Mouse (Mus musculus) midbrain, embryonic 13.5 days (tissue): ENCODE data around the gene Stx8. TPM values are rescaled to one million over a fixed set of nuclear protein-coding genes. Genes with fewer than 3 reads are reported as not detected.

ENCODE experiments used
- ATAC-seq: fragments of 200-750 bp; cut with Nextera tagmentation; 2 replicates; pipeline ENCODE4 v1.8.0; 2017; ENCODE audit warnings: mild to moderate bottlenecking, moderate TSS enrichment, moderate library complexity
- H3K27ac ChIP-seq: fragments of 300-500 bp; sonication (generic); 2 replicates; pipeline ENCODE4 v1.5.1; 2015; ENCODE audit warnings: inconsistent platforms, mild to moderate bottlenecking, moderate library complexity
- H3K27me3 ChIP-seq: fragments of 300-500 bp; sonication (generic); 2 replicates; pipeline ENCODE4 v1.6.1; 2015; ENCODE audit warnings: mild to moderate bottlenecking, inconsistent platforms
- H3K36me3 ChIP-seq: fragments of 300-500 bp; sonication (generic); 2 replicates; pipeline ENCODE4 v1.6.1; 2015; ENCODE audit warnings: mild to moderate bottlenecking, inconsistent platforms
- H3K4me1 ChIP-seq: fragments of 300-500 bp; sonication (generic); replicated peaks from 2 replicates; pipeline ENCODE4 v1.6.1; 2015; ENCODE audit warnings: inconsistent platforms
- H3K4me2 ChIP-seq: fragments of 300-500 bp; sonication (generic); replicated peaks from 2 replicates; pipeline ENCODE4 v1.6.1; 2015; ENCODE audit warnings: moderate library complexity, mild to moderate bottlenecking, inconsistent platforms
- H3K4me3 ChIP-seq: fragments of 300-500 bp; sonication (generic); replicated peaks from 2 replicates; pipeline ENCODE4 v1.5.1; 2015; ENCODE audit warnings: mild to moderate bottlenecking, inconsistent platforms
- H3K9ac ChIP-seq: fragments of 300-500 bp; sonication (generic); replicated peaks from 2 replicates; pipeline ENCODE4 v1.6.1; 2015; ENCODE audit warnings: mild to moderate bottlenecking, inconsistent platforms
- H3K9me3 ChIP-seq: fragments of 300-500 bp; sonication (generic); 2 replicates; pipeline ENCODE4 v1.6.1; 2016; ENCODE audit warnings: mild to moderate bottlenecking, inconsistent platforms
- WGBS: fragments of 180-500 bp; shearing (Covaris S2); methylation state at CpG from one replicate; pipeline ENCODE4 v1.1.7; 2015; 5-methylcytosine and 5-hydroxymethylcytosine counted together
- polyA plus RNA-seq: library from polyadenylated mRNA; unstranded; fragments of >200 nt; fragmentation: Nextera tagmentation; extraction: Ambion mirVana; gene quantifications from 2 replicates; pipeline ENCODE4 v1.2.1, GENCODE M21; 2015

Stx8 gene
- 67.4 and 69.2 TPM in 2 replicates for polyA plus RNA-seq

DNA sequence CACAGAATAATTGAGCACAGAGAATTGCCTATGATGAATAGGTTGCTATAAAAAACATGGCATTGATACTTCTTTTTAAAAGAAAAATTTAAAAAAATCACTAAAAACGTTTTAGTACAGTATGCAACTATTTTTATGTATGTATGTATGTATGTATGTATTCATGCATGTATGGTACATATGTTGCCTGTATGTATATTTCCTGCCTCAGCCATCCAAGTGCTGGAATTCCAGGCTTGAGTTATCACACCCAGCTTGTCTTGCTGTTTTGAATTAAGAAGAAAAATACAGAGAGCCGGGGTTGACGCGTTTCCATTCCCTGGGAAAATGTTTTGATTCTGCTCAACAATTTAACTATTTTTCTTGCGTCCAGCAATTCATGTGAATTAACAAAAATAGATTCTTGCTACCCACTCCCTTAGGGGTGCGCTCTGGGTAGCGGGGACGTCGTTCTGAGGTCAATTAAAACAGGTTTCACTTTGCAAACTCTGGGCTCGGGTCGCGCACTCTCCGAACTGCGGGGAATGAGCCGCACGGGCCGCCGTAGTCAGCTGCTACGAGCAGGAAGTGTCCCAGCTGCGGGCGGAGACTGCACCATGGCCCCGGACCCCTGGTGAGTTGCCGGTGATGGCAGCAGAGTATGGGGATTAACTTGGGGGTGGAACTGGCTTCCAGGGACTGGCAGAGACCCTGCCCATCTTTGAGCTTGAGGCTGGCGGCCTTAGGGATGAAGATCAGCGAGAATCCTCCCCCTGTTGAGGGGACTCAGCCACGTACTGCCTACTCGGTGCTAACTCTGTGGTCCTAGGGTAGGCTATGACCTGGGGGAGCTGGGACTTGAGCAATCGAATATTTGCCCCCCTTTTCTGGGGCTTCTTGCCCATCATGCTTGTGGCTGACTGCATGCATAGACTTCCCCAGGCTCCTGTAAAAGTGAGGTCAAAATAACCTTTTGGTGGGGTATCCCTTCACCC is at the start of gene Stx8:
TSS of gene Stx8 (plus strand) at position 289 of the 974 bp plus-strand sequence.
- peaks cover 22% of the 10 kb centered on the region for H3K4me1 ChIP-seq
- under 1% methylated on average over 28 of the region's 28 CpGs for WGBS
- H3K4me3 ChIP-seq: peak within 1 kb of the TSS; percentile 82
- H3K27me3 ChIP-seq: no peaks in the 10 kb centered on the region
- ATAC-seq: peak; percentile 92
- H3K36me3 ChIP-seq: peaks cover 12% of the 10 kb centered on the region
- H3K9me3 ChIP-seq: no peaks in the 10 kb centered on the region
- H3K4me2 ChIP-seq: peak within 1 kb of the TSS; percentile 92
- H3K9ac ChIP-seq: peak within 1 kb of the TSS; percentile 89
- H3K27ac ChIP-seq: 0 out of 2 replicates have a peak within 1 kb of the TSS, but pooled peaks have one; percentile 37

- H3K4me2 ChIP-seq: no peak overlapping the region
- WGBS: 71% methylated on average over 3 of the region's 3 CpGs
- no peaks in the 10 kb centered on the region for H3K36me3 ChIP-seq
- no peak overlapping the region for H3K9ac ChIP-seq
- H3K4me1 ChIP-seq: peaks cover 11% of the 10 kb centered on the region
- H3K27me3 ChIP-seq: peaks cover 29% of the 10 kb centered on the region
- no peak overlapping the region for H3K27ac ChIP-seq
- no peak for ATAC-seq
- no peak overlapping the region for H3K4me3 ChIP-seq
- no peaks in the 10 kb centered on the region for H3K9me3 ChIP-seq
Observed at GRCm38 (mm10) chr11:67917126-67917525, 48.9 kb upstream of the Stx8 start.

DNA sequence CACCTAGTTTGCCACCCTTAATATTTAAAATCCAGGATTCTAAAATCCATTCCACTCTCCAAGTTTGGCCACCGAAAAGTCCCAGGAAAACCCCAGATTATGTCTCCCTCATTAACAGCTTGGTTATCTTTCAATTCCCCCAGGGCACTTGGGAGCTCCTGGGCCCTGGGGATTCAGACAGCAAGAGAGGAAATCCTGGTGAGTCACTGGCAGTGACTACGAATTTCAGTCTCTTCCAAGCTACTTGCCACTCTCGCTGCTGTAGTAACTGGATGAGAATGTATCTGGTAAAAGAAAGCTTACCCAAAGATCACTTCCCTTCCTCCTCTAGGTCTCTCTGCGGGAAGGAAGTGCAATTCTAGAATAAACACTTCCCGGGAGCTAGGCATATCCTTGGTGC is 46.4 kb upstream of the Stx8 start:
- Histone ChIP-seq H3K27me3 (peaks cover 29% of the 10 kb centered on the region), H3K9me3 (no peaks in the 10 kb centered on the region), H3K4me2 (no peak overlapping the region), H3K4me3 (no peak overlapping the region), H3K4me1 (peaks cover 19% of the 10 kb centered on the region), H3K27ac (no peak overlapping the region), H3K9ac (no peak overlapping the region), H3K36me3 (no peaks in the 10 kb centered on the region)
- ATAC-seq: no peak
- WGBS: 86% methylated on average over 5 of the region's 5 CpGs

DNA sequence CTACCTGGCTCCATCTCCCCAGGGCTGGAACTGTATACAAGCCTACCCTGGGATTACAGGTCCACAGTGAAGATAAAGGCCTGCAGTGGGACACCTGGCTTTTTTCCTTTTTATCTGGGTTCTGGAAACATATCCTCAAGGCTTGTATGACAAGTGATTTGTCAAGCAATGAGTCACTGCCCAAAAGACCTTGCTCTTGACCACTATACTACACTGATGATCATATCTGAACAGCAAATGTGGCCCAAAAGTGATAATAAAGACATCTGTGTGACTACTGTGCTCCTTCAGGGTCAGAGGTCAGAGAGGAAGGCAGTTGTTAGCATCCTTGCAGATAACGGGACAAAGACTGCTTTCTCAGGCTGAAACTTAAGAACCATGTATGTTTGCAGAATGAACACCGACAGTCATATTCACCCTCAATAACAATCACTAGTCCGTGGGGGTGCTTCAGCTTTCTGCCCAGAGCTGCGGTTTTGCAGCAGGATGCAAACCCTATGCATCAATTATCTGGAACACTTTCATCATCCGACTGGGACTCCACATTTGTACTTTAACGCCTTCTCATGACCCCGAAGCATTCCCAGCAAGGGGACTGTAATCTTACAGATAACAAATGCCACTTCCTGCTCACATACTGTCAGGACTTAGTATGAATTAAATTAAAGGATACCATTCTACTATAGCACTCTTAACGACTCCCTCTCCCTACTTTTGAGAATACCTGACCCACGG is 45.6 kb upstream of the Stx8 start:
- Histone ChIP-seq H3K27ac (no peak overlapping the region), H3K9ac (no peak overlapping the region), H3K36me3 (no peaks in the 10 kb centered on the region), H3K4me2 (no peak overlapping the region), H3K4me3 (no peak overlapping the region), H3K9me3 (no peaks in the 10 kb centered on the region), H3K27me3 (peaks cover 29% of the 10 kb centered on the region), H3K4me1 (peaks cover 19% of the 10 kb centered on the region)
- ATAC-seq: no peak
- 63% methylated on average over 9 of the region's 9 CpGs for WGBS

- H3K27ac ChIP-seq: no peak overlapping the region
- H3K27me3 ChIP-seq: peaks cover 29% of the 10 kb centered on the region
- H3K4me2 ChIP-seq: peak overlapping the region; percentile 100
- peak overlapping the region; percentile 72 for H3K4me3 ChIP-seq
- H3K4me1 ChIP-seq: peaks cover 19% of the 10 kb centered on the region
- no peaks in the 10 kb centered on the region for H3K36me3 ChIP-seq
- no peaks in the 10 kb centered on the region for H3K9me3 ChIP-seq
- H3K9ac ChIP-seq: peak overlapping the region; percentile 70
- WGBS: 2% methylated on average over 47 of the region's 47 CpGs
- ATAC-seq: peak; percentile 58; the same call in 1 of the 2 replicates
Observed at GRCm38 (mm10) chr11:67921091-67921826, 44.7 kb upstream of the Stx8 start.

DNA sequence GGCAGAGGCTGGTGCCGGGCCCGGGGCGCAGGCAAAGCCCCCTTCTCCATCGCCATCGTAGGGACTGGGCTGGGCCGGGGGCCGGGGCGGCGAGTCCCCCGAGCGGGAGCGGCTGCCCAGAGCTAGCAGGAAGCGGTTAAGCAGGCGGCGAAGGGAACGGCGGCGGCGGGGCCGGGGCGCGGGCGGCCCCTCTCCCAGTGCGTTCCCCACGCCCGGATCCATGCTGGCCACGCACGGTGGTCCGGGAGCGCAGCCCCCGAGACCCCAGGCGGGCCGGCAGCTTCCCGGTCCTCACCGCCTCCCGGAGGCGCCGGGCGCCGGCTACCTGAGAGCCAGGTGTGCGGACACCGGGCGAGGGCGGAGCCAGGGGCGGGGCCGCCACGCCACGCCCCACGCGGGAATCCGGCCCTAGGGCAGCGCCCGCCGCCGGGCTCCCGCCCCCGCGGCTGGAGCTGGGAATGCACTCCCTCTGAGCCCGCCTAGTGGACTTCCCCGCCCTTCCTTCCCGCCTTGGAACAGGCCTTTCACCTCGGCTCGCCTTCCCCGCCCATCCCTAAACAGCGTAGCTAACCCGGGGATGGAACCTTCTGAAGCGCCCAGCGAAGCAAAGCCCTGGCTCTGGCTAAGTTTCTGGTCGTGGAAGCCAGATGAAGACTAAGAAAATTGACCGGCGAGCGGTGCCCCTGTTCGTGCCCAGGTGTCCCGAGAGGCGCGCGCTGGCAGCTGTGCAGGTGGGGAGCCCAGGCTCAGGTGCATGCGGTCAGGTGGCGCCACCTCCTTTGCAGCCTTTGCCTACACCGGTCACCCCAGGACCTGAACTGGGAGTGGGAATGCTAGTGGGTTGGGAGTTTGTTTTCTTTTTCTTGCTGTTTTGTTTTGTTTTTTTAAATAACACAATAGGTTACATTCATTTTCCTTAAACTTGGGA is 43.9 kb upstream of the Stx8 start, which contains the start of gene Usp43:
TSS of gene Usp43 (minus strand) at position 327 of the 928 bp plus-strand sequence.
- peak within 1 kb of the TSS; percentile 100 for H3K4me2 ChIP-seq
- H3K27ac ChIP-seq: no peak within 1 kb of the TSS
- peaks cover 29% of the 10 kb centered on the region for H3K27me3 ChIP-seq
- peak within 1 kb of the TSS; percentile 70 for H3K9ac ChIP-seq
- no peaks in the 10 kb centered on the region for H3K36me3 ChIP-seq
- H3K9me3 ChIP-seq: no peaks in the 10 kb centered on the region
- H3K4me1 ChIP-seq: peaks cover 19% of the 10 kb centered on the region
- WGBS: under 1% methylated on average over 75 of the region's 80 CpGs
- ATAC-seq: peak; percentile 74
- peak within 1 kb of the TSS; percentile 72 for H3K4me3 ChIP-seq

DNA sequence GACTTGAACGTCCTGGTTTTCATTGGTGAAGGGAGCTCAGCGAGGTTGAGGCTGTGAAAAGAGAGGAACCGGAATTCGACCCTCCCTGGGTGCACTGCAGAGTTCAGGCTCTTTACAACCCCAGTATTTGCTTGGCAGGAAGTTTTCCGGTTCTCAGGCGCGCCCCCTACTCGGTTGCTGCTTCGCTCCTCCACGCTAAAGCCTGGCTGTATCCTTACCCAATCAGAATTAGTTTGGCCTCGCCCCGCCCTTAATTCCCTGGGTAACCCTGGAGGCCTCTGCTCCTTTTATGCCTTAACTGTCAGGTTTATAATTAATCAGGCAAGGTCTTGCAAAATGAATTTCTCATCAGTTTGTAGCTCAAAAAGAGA is 43.3 kb upstream of the Stx8 start:
- ATAC-seq: peak; percentile 79
- WGBS: under 1% methylated on average over 12 of the region's 12 CpGs
- Histone ChIP-seq H3K9me3 (no peaks in the 10 kb centered on the region), H3K36me3 (no peaks in the 10 kb centered on the region), H3K27me3 (peaks cover 29% of the 10 kb centered on the region), H3K4me2 (peak overlapping the region; percentile 100), H3K9ac (no peak overlapping the region), H3K27ac (no peak overlapping the region), H3K4me1 (peaks cover 19% of the 10 kb centered on the region), H3K4me3 (peak overlapping the region; percentile 72)

DNA sequence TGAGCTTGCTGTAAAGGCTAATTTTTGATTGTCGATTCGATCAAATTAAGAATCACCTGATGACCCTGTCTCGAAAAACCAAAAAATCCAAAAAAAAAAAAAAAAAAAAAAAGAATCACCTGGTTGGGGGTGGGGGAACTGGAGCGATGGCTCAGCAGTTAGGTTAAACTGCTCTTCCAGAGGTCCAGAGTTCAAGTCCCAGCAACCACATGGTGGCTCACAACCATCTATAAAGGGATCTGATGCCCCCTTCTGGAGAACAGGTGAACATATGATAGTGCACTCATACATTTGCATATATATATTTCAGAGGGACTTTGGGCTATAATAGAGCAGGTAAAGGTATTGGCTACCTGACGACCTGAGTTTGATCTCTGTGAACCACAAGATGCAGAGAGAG is 42.3 kb upstream of the Stx8 start:
- H3K27me3 ChIP-seq: peaks cover 29% of the 10 kb centered on the region
- H3K27ac ChIP-seq: no peak overlapping the region
- H3K9me3 ChIP-seq: no peaks in the 10 kb centered on the region
- 96% methylated on average over 5 of the region's 5 CpGs for WGBS
- peaks cover 19% of the 10 kb centered on the region for H3K4me1 ChIP-seq
- H3K4me3 ChIP-seq: no peak overlapping the region
- H3K4me2 ChIP-seq: no peak overlapping the region
- no peak overlapping the region for H3K9ac ChIP-seq
- no peaks in the 10 kb centered on the region for H3K36me3 ChIP-seq
- no peak for ATAC-seq

DNA sequence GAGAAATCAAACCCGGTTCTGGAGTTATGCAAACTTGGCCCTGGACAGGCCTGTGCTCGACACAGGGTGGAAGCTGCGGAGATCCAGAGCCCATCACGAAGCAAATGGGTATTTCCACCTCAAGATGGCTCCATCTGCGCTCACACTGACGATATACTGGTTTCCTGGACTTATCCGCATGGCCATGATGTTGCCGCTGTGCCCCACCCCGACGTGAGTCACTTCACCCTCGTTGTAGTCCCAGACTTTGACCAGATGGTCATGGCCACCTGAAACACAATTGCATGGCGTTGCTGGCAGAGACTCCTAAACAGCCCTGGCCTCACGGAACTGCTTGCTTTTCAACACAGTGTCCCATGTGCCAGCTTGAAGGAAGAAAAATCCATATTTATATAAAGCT is 41.0 kb upstream of the Stx8 start:
- Histone ChIP-seq H3K4me3 (no peak overlapping the region), H3K36me3 (no peaks in the 10 kb centered on the region), H3K27ac (no peak overlapping the region), H3K9ac (no peak overlapping the region), H3K27me3 (peaks cover 21% of the 10 kb centered on the region), H3K9me3 (no peaks in the 10 kb centered on the region), H3K4me1 (peaks cover 19% of the 10 kb centered on the region), H3K4me2 (no peak overlapping the region)
- 92% methylated on average over 13 of the region's 13 CpGs for WGBS
- ATAC-seq: no peak

GRCm38 (mm10) chr11:67926348-67927055 is 39.5 kb upstream of the Stx8 start:
- WGBS: 17% methylated on average over 10 of the region's 15 CpGs
- Histone ChIP-seq H3K4me1 (peaks cover 14% of the 10 kb centered on the region), H3K9me3 (no peaks in the 10 kb centered on the region), H3K4me2 (no peak overlapping the region), H3K4me3 (no peak overlapping the region), H3K27me3 (peaks cover 6% of the 10 kb centered on the region), H3K27ac (no peak overlapping the region), H3K9ac (no peak overlapping the region), H3K36me3 (no peaks in the 10 kb centered on the region)
- no peak for ATAC-seq
